Mouse (Mus musculus): ENCODE measurements at regions not wholly inside any gene's neighbourhood (a gene's known extent, or its start where the extent isn't known, plus 50 kb on each side); places are given as distances from the start of the nearest gene placed in this dataset.

DNA sequence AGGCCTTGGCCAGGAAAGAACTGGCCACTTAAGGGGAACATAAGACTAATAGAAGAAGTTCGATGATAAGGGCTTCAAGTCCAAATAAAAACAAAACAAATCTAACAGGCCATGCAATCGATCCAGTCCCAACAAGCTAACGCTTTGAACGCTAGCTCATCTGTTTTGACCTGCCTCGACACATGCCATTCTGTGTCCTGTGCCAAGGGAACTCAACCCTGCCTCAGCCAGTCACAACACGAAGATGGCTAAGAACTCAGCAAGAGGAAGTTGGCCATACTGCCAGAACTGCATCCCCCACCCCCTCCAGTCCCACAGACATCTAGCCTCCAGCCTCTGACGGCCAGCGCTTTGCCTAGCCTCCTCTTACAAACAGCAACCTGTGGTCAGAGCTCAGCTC lies 259.1 kb downstream of the Gm12728 start:
- DNase-seq = no peak

- DNase-seq = no peak
Measured at GRCm38 (mm10) chr4:106049880-106050279, 260.2 kb downstream of the Gm12728 start.

GRCm38 (mm10) chr4:106050297-106050696 lies 260.6 kb downstream of the Gm12728 start:
- no peak for DNase-seq

DNA sequence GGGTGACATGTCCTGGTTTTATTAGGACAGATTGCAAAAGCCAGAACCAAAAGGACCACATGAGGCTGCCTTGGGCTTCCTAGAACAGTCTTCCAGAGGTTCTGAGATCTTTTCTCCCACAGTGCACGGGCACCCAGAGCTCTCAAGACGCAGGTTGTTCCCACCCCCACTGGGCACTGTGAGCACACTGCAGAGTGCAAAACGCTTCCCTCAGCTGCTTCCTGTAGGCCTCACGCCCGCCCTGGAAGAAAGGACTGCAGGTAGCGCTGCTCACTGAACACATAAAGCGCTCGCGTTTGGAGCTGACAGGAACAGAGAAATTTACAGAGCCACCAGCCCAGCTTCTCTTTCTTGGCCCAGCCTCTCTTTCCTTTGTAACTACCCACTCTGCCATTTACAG lies 262.5 kb upstream of the Usp24 start:
- DNase-seq = no peak

GRCm38 (mm10) chr4:106054324-106054723 lies 261.7 kb upstream of the Usp24 start:
- no peak for DNase-seq

DNA sequence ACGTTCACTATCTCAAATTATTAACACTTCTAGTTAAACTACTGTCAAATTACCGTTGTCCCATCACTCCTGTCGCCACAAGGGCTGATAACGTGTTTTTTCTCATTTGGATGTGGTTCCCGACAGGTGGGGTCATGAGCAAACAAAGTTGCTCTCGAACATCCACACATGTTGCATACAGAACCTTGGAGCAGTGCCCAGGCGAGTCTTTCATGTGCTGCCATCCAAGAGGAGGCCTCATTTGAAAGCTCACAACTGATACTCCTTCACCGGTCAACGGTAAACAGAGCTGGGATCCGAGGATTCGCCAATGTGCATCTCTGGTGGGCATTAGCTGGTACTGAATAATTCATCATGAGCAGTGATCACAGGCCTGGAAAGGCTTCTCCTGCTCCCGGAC lies 253.4 kb upstream of the Usp24 start:
- DNase-seq = no peak

GRCm38 (mm10) chr4:106063851-106064382 lies 252.1 kb upstream of the Usp24 start:
- DNase-seq = no peak

- DNase-seq = no peak
Measured at GRCm38 (mm10) chr4:106067023-106067422, 249.0 kb upstream of the Usp24 start.

DNA sequence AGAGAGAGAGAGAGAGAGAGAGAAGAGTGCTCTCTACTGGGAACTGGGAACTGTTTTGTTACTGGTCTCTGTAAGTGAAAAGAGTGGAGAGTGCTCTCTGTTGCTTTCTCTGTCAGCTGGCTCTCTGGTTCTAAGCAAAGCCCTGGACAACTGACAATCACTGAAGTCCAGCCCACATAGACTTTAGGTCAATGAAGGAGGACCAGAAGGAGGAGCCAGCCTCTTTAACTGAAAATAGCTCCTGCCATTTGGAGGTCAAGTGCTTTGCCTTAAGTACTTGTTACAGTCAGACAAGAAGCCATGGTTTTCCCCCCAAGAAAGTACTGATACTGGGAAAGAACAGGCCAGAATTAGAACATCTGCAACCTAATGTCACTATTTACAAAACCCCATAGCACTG lies 232.5 kb upstream of the Usp24 start:
- no peak for DNase-seq

DNA sequence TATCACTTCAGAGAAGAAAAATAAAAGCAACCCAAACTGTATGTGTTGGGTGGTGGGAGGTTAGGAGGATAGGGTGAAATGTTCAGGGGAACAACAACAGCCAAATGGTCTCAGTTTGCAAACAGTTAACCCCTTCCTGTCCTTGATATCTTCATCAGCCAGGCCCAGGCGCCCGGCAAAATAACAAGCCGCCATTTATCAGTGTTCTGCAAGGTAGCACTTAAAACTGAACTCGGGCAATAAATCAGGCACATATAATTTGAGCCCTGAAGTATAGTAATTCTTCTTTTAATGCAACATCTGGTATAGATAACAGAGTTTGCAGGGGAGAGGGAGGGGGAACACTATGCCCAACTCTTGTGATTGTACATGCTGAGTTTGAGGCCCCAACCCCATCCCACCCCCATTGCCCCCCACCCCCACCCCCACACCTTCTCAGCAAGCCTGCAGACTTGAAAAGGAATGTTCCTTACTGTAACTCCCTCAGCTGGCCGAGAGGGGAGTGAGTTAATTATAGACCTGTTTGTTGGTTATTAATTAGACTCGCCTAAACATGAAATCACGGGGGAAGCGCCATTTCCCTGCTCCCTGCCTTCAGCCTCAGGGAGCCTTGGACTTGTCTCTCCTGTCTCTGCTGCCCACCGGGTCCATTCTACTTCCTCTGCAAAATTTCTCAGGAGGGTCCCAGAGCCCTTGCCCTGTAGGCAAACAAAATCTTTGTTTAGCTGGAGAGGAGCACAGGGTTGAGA lies 223.9 kb upstream of the Usp24 start:
- no peak for DNase-seq

GRCm38 (mm10) chr4:106092676-106093070 lies 223.3 kb upstream of the Usp24 start:
- DNase-seq = no peak

- DNase-seq = no peak
Measured at GRCm38 (mm10) chr4:106093252-106093651, 222.8 kb upstream of the Usp24 start.

GRCm38 (mm10) chr4:106094882-106095556 lies 221.0 kb upstream of the Usp24 start:
- DNase-seq = peak; percentile 70

DNA sequence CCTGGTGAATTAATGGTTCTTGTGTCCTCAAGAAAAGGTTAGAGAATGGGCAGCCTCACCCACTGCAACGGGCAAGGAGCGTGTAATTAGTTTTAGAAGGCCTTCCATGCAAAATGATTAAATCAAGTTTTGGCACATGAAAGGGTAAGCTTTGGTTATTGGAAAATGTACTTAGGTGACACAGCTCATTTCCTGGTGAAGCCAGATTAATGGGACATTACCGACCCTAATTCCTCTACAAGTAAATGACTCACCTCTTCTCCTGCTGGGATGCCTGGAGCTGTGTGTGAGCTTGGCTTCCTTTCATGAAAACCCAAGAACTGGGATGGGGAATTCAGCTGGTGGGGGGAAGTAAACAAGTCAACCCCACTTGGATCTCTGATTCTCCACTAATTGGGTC lies 219.9 kb upstream of the Usp24 start:
- no peak for DNase-seq

DNA sequence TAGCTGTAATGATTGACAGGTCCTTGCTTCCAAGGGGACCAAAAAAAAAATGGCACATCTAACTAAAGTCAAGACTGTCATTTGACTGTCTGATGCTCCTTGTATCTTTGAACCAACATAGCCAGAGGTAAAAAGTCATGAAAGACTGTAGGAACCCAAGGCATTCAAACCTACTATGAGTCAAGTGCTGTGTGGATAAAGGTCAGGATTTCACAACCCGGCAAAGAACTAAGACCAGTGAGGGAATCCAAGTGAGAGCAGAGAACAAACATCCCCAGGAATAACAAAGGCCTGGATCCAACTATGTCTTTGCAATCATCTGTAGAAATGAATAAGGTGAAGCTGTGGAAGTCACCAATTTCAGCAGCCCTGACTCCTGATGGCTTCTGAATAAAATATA lies 218.2 kb upstream of the Usp24 start:
- DNase-seq = no peak

DNA sequence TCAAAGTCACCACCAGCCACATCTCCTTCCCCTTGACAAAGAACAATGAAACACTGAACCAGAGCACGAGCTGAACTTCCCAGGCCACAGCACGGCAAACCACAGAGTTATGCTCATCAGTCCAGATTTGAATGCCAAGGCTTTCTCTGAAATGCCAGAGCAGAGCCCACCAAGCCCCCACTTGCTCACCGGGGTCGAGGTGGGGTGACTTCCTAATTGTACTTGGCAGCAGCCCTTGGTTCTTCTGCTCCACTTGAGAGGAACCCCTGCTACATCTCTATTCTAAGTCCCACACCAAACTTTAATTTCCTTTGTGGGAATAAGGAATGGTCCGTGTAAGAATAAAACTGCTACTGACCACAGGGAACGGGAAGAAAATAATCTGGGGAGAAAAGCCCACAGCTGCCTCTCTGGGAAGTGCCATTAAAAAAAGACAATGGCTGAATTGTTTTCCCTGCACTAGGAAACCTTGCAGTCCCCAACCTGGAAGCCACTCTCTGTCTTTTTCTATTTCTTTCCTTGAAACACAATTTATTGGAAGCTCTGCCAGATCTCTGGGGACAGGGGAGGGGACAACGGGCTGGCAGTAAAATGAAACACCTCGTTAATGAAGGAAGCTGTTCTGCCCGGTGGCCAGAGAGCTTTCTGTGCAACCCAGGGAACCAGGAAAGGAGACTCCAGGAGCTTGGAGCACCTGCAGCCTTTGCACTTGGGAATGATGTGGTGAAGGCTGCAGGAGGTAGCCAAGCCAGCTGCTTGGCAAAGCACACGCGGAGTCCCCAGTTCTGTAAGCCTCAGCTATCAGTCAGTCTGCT lies 215.6 kb upstream of the Usp24 start:
- no peak for DNase-seq

GRCm38 (mm10) chr4:106101904-106102303 lies 214.1 kb upstream of the Usp24 start:
- DNase-seq = no peak

DNA sequence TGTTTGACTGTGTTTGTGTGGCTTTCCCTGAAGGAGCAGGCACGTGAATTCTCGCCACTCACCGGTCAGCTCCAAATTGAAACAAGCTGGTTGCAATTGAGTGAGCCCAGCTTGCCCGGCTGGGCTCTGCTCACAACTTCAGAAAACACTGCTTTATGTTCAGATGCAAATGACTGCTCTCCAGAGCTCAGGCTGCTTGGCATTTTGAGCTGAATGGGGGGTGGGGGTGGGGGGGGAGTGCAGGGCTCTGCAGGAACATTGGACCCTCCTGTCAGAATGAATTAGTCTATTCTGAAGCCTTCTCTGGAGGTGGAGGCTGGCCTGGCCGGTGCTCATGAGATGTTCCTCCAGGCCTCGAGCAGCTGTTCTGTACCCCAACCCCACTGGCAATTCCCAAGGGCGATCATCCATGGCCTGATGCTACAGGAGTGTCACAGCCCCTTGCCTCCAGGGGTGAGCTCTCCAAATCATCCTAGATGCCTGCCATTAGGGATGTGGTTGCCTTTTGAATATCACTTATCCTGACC lies 213.5 kb upstream of the Usp24 start:
- no peak for DNase-seq

DNA sequence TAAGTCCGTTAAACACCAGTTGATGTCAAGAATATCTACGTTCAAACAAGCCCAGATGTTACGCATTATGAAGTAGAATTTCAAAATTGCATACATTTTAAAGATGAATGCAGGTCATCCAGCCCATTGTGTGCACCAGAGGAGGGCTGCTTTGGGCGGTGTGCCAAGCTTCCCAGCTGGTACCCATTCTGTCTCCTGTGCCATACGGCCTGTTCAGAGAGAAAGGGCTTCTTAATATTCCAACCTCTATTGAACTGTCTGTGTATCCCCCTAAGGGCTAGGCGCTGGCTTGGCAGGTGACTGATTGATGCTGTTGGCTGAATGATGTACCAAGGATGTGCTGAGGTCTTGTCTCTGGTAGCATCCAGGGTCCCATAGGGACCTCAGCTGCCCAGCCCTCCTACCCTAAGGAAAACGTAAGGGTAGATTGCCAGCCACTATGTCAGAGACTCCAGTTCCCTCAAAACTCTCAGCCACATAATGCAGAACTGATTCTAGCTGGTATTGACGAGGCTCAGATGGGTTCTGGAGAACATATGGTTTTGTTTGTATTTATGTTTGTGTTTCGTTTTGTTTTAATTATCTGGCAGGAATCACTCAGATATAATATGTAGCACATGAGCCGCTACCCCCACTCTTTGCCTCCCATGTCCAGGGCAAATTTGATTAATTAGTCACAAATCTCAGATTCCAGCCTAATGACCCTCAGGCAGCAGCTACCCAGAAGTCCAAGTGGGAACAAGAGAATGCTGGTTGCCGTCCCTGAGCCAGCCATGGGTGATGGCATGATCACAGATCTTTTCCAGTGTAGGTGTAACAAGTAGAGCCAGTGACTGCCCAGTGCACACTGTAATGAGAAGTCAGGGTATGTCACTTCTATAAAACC lies 212.0 kb upstream of the Usp24 start:
- DNase-seq = no peak

GRCm38 (mm10) chr4:106112981-106113380 lies 203.0 kb upstream of the Usp24 start:
- DNase-seq = no peak

GRCm38 (mm10) chr4:106113747-106114146 lies 202.3 kb upstream of the Usp24 start:
- DNase-seq = no peak

- DNase-seq = no peak
Measured at GRCm38 (mm10) chr4:106116611-106117010, 199.4 kb upstream of the Usp24 start.

All from lung, postnatal 14 days (tissue).